Mouse (Mus musculus): ENCODE measurements around the gene Cnn1. TPM values are rescaled to one million over a fixed set of nuclear protein-coding genes. Genes with fewer than 3 reads are reported as not detected.
A peak's percentile ranks its signal among the peaks of the same experiment; 100 is the strongest.
"Not testable (repeated sequence)": the region's sequence is repeated elsewhere in the genome, so short reads cannot be mapped to it uniquely, and the experiment has no call there.

Gene Cnn1
- polyA plus RNA-seq, 1 experiment from 2014 or later = 3.9 TPM

DNA sequence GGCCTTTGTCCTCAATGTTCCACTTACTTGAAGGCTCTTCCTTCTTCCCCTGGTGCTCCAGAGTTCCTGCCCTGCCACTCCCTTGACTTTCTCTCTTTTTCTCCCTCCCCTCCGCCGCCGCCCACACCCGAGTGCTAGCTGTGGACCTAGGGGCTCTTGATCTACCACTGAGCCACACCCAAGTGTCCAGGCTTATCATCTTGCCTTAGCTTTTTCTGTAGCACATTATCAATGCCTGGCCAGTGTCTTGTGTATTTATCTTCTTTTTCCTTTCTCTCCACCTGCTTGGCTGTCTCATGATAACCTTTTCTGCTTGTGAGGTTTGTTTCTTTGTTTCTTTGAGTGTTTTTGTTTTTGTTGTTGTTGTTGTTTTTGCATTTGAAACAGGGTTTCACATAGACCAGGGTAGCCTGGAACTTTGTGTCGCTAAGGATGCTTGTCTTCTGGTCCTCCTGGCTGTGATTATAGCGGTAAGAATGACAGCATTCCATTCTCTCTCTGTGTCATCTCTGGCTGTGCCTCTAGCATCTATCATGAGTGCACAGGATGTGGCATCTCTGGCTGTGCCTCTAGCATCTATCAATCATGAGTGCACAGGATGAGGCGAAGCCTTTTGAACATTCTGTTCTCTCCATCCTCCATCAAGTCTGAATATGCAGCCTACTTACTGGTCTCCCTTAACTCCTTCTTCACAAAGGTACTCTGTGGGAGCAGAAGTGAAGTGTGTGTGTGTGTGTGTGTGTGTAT lies 36.8 kb downstream of the Cnn1 start, which contains the start of gene Acp5:
Gene Acp5, minus strand, starts transcription at position 68 of the 747 bp plus-strand sequence.
- H3K27me3 ChIP-seq = peaks cover 37% of the 10 kb centered on the region

GRCm38 (mm10) chr9:22136765-22137547 lies 37.9 kb downstream of the Cnn1 start:
- Histone ChIP-seq H3K9ac (no peak overlapping the region), H3K4me1 (peaks cover 10% of the 10 kb centered on the region; the same call in 1 of the 2 replicates), H3K9me3 (no peaks in the 10 kb centered on the region), H3K4me2 (no peak overlapping the region), H3K27ac (no peak overlapping the region), H3K4me3 (replicated peaks) (no peak overlapping the region), H3K36me3 (replicated peaks) (no peaks in the 10 kb centered on the region), H3K27me3 (peaks cover 26% of the 10 kb centered on the region)
- 6% methylated on average over 22 of the region's 23 CpGs for WGBS
- no peak for ATAC-seq (ENCODE audit: low FRiP score)

More for the DNA sequence above, 36.8 kb downstream of the Cnn1 start, which contains the start of gene Acp5:
- H3K9ac ChIP-seq = no peak within 1 kb of the TSS
- peaks cover 19% of the 10 kb centered on the region; the same call in 1 of the 2 replicates for H3K4me1 ChIP-seq
- no peak for ATAC-seq (ENCODE audit: low FRiP score)
- no peaks in the 10 kb centered on the region for H3K9me3 ChIP-seq
- no peak within 1 kb of the TSS for H3K4me3 ChIP-seq (replicated peaks)
- no peaks in the 10 kb centered on the region for H3K36me3 ChIP-seq (replicated peaks)
- H3K4me2 ChIP-seq = no peak within 1 kb of the TSS
- H3K27ac ChIP-seq = no peak within 1 kb of the TSS
- WGBS = 81% methylated on average over 7 of the region's 7 CpGs

- no peak overlapping the region for H3K4me3 ChIP-seq (replicated peaks)
- no peaks in the 10 kb centered on the region for H3K36me3 ChIP-seq (replicated peaks)
- H3K4me2 ChIP-seq = no peak overlapping the region
- no peak overlapping the region for H3K9ac ChIP-seq
- peaks cover 14% of the 10 kb centered on the region; the same call in 1 of the 2 replicates for H3K27me3 ChIP-seq
- no peak for ATAC-seq (ENCODE audit: low FRiP score)
- H3K27ac ChIP-seq = no peak overlapping the region
- 37% methylated on average over 2 of the region's 2 CpGs for WGBS
- peaks cover 8% of the 10 kb centered on the region; the same call in 1 of the 2 replicates for H3K4me1 ChIP-seq
- no peaks in the 10 kb centered on the region for H3K9me3 ChIP-seq
Measured at GRCm38 (mm10) chr9:22138480-22138879, 39.5 kb downstream of the Cnn1 start.

DNA sequence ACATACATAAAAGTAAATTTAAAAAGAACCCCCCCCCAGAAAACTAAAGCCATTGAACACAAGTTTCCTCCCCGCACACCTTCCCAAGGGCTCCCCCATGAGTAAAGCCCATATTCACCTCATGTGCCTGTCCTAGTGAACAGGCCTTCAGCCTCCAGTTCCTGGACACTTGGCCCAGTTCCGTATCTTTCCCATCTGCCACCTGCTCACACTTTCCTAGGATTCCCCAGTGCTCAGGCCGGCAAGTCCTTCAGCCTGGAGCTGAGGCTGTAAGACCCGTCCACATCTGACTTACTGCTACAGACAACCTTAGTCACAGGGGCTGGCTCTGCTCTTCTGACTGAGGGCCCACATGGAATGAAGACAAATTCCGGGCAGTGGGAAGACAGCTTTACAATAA lies 40.7 kb downstream of the Cnn1 start:
- H3K4me2 ChIP-seq = no peak overlapping the region
- 90% methylated on average over 5 of the region's 5 CpGs for WGBS
- H3K27ac ChIP-seq = no peak overlapping the region
- no peak overlapping the region for H3K4me3 ChIP-seq (replicated peaks)
- H3K9me3 ChIP-seq = no peaks in the 10 kb centered on the region
- H3K4me1 ChIP-seq = peaks cover 8% of the 10 kb centered on the region; the same call in 1 of the 2 replicates
- no peaks in the 10 kb centered on the region for H3K36me3 ChIP-seq (replicated peaks)
- H3K9ac ChIP-seq = no peak overlapping the region
- ATAC-seq (ENCODE audit: low FRiP score) = no peak
- H3K27me3 ChIP-seq = peaks cover 14% of the 10 kb centered on the region; the same call in 1 of the 2 replicates

DNA sequence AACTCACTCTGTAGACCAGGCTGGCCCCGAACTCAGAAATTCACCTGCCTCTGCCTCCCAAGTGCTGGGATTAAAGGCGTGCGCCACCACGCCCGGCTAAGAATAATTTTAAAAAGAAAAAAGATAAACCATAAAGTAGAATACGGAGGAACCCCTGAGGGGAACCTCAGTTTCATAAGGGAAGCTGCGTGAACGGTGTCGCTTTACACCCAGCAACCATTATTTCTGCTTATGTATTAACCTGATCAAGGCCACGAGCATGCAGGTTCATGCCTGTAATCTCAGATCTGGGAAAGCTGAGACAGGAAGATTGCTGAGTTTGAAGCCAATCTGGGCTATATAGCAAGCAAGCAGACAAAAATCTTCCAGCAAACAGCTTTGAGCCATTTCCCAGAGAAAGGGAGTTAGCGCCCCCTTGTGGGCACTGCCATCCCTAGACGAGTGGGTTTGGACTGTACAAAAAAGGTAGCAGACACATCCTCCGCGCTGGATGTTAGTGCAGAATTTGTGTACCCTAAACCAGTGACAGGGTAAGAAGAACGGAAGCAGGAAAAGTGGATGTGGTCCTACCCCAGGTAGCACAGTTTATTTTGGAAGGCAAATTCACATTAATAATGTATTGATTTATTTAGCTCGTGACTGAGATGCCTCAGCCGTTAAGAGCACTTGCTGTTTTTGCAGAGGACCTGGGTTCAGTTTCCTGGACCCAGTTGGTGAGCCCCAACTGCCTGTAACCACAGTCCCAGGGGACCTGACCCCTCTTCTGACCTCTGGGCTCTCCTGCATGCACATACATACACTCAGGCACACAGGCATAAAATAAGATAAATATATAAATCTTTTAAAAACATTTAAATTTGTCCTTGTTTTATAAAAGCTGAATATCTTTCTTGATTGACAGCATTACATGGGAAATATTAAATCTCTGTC lies 44.4 kb downstream of the Cnn1 start:
- ATAC-seq (ENCODE audit: low FRiP score) = peak; percentile 36; the same call in 1 of the 2 replicates
- Histone ChIP-seq H3K27me3 (no peaks in the 10 kb centered on the region), H3K4me3 (replicated peaks) (no peak overlapping the region), H3K36me3 (replicated peaks) (no peaks in the 10 kb centered on the region), H3K4me2 (no peak overlapping the region), H3K4me1 (no peaks in the 10 kb centered on the region; the same call in 1 of the 2 replicates), H3K9ac (no peak overlapping the region), H3K9me3 (0 out of 2 replicates have a peak, but pooled peaks cover 4% of the 10 kb centered on the region), H3K27ac (no peak overlapping the region)
- WGBS = 60% methylated on average over 17 of the region's 17 CpGs

GRCm38 (mm10) chr9:22144304-22144965 lies 45.4 kb downstream of the Cnn1 start:
- H3K9me3 ChIP-seq = 0 out of 2 replicates have a peak, but pooled peaks cover 4% of the 10 kb centered on the region
- no peak overlapping the region for H3K4me3 ChIP-seq (replicated peaks)
- H3K27ac ChIP-seq = no peak overlapping the region
- H3K9ac ChIP-seq = no peak overlapping the region
- no peak for ATAC-seq (ENCODE audit: low FRiP score)
- no peaks in the 10 kb centered on the region; the same call in 1 of the 2 replicates for H3K4me1 ChIP-seq
- WGBS = 88% methylated on average over 8 of the region's 8 CpGs
- no peaks in the 10 kb centered on the region for H3K36me3 ChIP-seq (replicated peaks)
- no peak overlapping the region for H3K4me2 ChIP-seq
- no peaks in the 10 kb centered on the region for H3K27me3 ChIP-seq

DNA sequence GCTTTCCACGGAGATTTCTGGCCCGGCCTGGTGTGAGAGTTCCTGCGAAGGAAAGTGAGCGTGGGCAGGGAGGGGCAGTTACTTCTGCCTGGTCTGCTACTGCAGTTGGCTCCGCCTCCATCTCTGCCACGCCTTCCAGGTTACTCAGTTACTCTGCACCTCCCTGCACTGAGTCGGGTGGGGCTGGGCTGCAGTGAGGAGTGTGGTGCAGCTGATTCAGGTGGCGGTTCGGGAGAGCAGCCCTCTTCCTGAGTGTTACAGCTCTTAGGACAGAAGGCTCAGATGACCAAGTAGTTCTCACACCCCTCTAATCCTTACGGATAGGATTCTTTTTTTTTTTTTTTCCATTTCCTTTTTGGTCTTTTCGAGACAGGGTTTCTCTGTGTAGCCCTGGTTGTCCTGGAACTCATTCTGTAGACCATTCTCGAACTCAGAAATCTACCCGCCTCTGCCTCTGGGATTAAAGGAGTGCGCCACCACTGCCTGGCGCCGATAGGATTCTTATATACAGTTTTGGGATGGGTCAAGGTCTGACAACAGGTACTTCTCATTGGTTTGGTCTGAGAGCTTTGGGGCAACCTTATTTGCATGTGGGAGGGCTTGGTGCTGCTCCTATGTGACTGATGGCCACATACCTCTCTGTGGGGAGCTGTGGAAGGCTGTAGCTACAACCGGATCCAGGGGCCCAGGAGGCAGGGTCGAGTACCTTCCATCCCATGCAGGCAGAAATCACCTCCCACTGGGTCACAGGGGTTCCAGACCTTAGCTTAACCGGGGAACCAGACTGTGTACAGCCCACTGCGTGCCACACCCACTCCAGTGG lies 50.6 kb downstream of the Cnn1 start:
- 83% methylated on average over 20 of the region's 20 CpGs for WGBS
- Histone ChIP-seq H3K36me3 (replicated peaks) (no peaks in the 10 kb centered on the region), H3K27me3 (no peaks in the 10 kb centered on the region), H3K4me3 (replicated peaks) (no peak overlapping the region), H3K4me2 (no peak overlapping the region), H3K4me1 (no peaks in the 10 kb centered on the region), H3K9me3 (0 out of 2 replicates have a peak, but pooled peaks cover 4% of the 10 kb centered on the region), H3K9ac (no peak overlapping the region), H3K27ac (no peak overlapping the region)
- no peak for ATAC-seq (ENCODE audit: low FRiP score)

DNA sequence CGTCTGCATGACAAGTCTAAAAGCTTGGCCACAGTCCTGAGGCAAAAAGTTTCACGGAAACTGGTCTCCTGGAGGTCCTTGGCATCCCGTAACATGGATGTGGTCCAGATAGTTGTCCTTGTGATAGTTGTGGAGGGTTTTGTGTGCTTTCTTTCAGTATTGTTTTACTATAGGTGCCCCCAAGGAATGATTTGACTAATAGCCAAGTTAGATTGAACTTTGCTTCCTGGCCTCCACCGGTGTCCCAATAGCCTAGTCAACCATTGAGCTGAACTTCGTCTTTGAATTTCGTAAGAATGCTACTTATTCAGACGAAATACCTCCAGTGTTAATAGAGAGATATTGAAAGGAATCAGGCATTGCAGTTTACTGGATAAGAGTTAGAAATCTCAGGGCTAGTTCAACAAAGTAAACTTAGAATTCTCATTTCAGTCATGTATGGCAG lies 51.3 kb downstream of the Cnn1 start:
- not testable (repeated sequence) for H3K9ac ChIP-seq; ATAC-seq (ENCODE audit: low FRiP score); H3K36me3 ChIP-seq (replicated peaks); H3K4me1 ChIP-seq; H3K9me3 ChIP-seq; H3K4me3 ChIP-seq (replicated peaks); H3K27me3 ChIP-seq; H3K4me2 ChIP-seq; H3K27ac ChIP-seq
- WGBS = 89% methylated on average over 7 of the region's 7 CpGs

- no peaks in the 10 kb centered on the region for H3K27me3 ChIP-seq
- H3K36me3 ChIP-seq (replicated peaks) = no peaks in the 10 kb centered on the region
- WGBS = 90% methylated on average over 2 of the region's 2 CpGs
- H3K4me2 ChIP-seq = no peak overlapping the region
- no peak overlapping the region for H3K9ac ChIP-seq
- H3K27ac ChIP-seq = no peak overlapping the region
- 0 out of 2 replicates have a peak, but pooled peaks cover 3% of the 10 kb centered on the region for H3K4me1 ChIP-seq
- 0 out of 2 replicates have a peak, but pooled peaks cover 4% of the 10 kb centered on the region for H3K9me3 ChIP-seq
- ATAC-seq (ENCODE audit: low FRiP score) = no peak
- no peak overlapping the region for H3K4me3 ChIP-seq (replicated peaks)
Measured at GRCm38 (mm10) chr9:22150946-22151345, 51.9 kb downstream of the Cnn1 start.

- Histone ChIP-seq H3K4me2 (no peak overlapping the region), H3K9ac (no peak overlapping the region), H3K4me3 (replicated peaks) (no peak overlapping the region), H3K27ac (no peak overlapping the region), H3K27me3 (peaks cover 2% of the 10 kb centered on the region; the same call in 1 of the 2 replicates), H3K4me1 (peaks cover 14% of the 10 kb centered on the region), H3K9me3 (no peaks in the 10 kb centered on the region), H3K36me3 (replicated peaks) (peaks cover 8% of the 10 kb centered on the region; the same call in 1 of the 2 replicates)
- no peak for ATAC-seq (ENCODE audit: low FRiP score)
- WGBS = 95% methylated on average over 3 of the region's 3 CpGs
Measured at GRCm38 (mm10) chr9:22153810-22154209, 54.8 kb downstream of the Cnn1 start.
